Mouse (Mus musculus): Measurements from ENCODE around the gene Slpi.
"Not testable (repeated sequence)": the region's sequence is repeated elsewhere in the genome, so short reads cannot be mapped to it uniquely, and the experiment has no call there.

Gene Slpi

GRCm38 (mm10) chr2:164377478-164378426 is 11.1 kb downstream of the Slpi start:
- DNase-seq (ENCODE audit: low read depth, low spot score) = no peak

DNA sequence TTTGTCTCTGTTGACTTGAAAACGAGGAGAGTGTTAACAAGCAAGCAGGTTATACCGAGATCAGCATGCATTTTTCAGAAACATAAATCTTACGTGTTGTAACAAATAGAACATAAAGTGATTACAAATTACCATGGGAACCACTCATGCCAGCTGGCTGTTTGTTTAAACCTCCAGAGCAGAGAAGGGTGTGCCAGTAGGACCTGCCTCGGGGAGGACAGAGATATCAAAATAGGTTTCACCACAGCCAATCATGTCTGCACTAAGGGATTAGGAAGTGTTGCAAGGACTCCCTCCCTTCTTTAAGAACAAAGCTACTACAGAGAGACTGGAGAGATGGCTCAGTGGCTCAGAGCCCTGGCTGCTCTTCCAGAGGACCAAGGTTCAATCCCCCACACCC is 15.7 kb downstream of the Slpi start:
- DNase-seq (ENCODE audit: low read depth, low spot score) = no peak

GRCm38 (mm10) chr2:164372408-164373053 is 16.4 kb downstream of the Slpi start:
- DNase-seq (ENCODE audit: low read depth, low spot score) = no peak

DNA sequence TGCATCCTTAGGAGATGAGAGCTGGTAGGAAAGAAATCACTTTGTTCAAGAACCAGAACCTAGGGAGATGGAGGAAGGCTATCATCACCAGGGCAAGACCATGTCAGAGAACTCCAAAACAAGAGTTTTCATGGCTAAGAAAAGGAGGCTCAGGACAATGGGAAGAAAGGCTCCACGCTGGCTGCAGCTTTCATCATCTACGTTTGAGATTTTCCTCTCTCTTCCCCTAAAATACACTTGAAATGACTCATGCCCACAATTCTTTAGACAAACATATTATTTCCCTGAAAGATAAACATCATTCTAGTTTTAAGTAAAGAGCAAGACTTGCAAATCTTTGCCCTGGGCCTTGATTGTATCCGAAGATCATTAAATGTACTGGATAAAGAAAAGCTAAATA is 17.5 kb downstream of the Slpi start:
- no peak for DNase-seq (ENCODE audit: low read depth, low spot score)

GRCm38 (mm10) chr2:164368620-164369105 is 20.2 kb downstream of the Slpi start:
- DNase-seq (ENCODE audit: low read depth, low spot score) = no peak

- DNase-seq (ENCODE audit: low read depth, low spot score) = no peak
These were observed 21.9 kb downstream of the Slpi start for GRCm38 (mm10) chr2:164366947-164367346.

GRCm38 (mm10) chr2:164360974-164361657 is 27.8 kb downstream of the Slpi start:
- DNase-seq (ENCODE audit: low read depth, low spot score) = no peak

- no peak for DNase-seq (ENCODE audit: low read depth, low spot score)
These were observed 29.2 kb downstream of the Slpi start for GRCm38 (mm10) chr2:164359668-164360067.

- no peak for DNase-seq (ENCODE audit: low read depth, low spot score)
These were observed 29.9 kb downstream of the Slpi start for GRCm38 (mm10) chr2:164359031-164359430.

DNA sequence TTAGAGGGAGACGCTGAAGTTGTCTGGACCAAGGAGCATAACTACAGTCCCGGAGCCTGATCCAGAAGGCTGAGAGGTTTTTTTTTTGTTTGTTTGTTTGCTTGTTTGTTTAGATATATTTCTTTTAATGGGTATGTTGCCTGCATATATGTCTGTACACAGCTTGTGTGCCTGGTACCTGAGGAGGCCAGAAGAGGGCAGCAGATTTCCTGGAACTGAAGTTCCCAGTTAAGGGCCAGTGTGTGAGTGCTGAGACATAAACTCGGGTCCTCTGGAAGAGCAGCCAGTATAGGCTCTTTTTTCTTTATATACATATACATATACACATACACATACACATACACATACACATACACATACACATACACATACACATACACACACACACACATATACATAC is 30.5 kb downstream of the Slpi start:
- DNase-seq (ENCODE audit: low read depth, low spot score) = no peak

GRCm38 (mm10) chr2:164356177-164356967 is 32.5 kb downstream of the Slpi start:
- DNase-seq (ENCODE audit: low read depth, low spot score) = no peak

- DNase-seq (ENCODE audit: low read depth, low spot score) = no peak
These were observed 35.5 kb downstream of the Slpi start for GRCm38 (mm10) chr2:164353356-164353755.

- DNase-seq (ENCODE audit: low read depth, low spot score) = no peak
These were observed 36.2 kb downstream of the Slpi start for GRCm38 (mm10) chr2:164352697-164353096.

- no peak for DNase-seq (ENCODE audit: low read depth, low spot score)
These were observed 39.9 kb downstream of the Slpi start for GRCm38 (mm10) chr2:164348980-164349379.

- DNase-seq (ENCODE audit: low read depth, low spot score) = not testable (repeated sequence)
These were observed 41.2 kb downstream of the Slpi start for GRCm38 (mm10) chr2:164347697-164348096.

GRCm38 (mm10) chr2:164343732-164344131 is 45.2 kb downstream of the Slpi start:
- not testable (repeated sequence) for DNase-seq (ENCODE audit: low read depth, low spot score)

DNA sequence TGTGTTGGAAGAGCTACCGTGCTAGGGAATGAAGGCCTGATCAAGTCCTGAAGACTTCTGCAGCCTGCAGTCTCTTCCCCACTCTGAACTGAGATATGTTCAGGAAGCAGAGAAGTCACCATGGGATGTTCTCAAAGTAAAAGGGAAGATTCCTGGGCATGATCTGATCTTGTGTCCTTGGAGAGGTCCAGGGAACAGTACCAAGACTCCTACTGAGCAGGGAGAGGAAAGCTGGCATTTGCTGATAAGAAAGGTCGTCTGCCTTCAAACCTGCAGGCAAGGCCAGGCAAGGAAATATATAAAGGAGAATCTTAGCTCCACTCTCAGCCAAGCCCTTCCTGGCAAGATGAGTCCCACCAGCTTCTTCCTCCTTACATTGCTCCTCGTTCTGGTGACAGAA is 56.5 kb downstream of the Slpi start, which contains the start of gene Svs5:
TSS of gene Svs5 (plus strand) at position 301 of the 400 bp plus-strand sequence.
- not testable (repeated sequence) for DNase-seq (ENCODE audit: low read depth, low spot score)

DNA sequence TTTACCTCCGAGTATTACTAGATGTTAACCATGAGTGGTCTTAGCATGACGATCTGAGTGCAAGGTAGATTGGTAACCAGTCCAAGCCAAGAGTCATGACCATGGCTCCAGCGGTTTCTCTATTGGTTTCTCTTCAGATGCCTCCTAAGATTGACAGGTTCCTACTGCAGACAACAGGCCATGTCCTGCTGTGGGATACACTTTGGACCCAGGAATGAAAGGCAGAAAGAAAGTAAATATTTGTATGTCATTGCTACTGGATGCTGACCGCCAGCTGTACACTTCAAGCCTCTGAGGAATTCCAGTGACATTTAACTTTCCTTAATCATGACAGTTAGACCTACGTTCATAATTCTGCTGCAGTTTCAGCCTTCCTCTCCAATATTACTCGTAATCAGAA is 67.9 kb downstream of the Slpi start:
- DNase-seq (ENCODE audit: low read depth, low spot score) = no peak

DNA sequence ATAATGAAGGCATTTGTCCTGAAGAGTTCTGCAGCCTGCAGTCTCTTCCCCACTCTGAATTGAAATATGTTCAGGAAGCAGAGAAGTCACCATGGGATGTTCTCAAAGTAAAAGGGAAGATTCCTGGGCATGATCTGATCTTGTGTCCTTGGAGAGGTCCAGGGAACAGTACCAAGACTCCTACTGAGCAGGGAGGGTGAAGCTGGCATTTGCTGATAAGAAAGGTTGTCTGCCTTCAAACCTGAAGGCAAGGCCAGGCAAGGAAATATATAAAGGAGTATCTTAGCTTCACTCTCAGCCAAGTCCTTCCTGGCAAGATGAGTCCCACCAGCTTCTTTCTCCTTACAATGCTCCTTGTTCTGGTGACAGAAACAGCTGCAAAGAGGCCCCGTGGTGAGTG is 72.4 kb downstream of the Slpi start, which contains the start of gene Svs6:
TSS of gene Svs6 (plus strand) at position 301 of the 400 bp plus-strand sequence.
- DNase-seq (ENCODE audit: low read depth, low spot score) = not testable (repeated sequence)

DNA sequence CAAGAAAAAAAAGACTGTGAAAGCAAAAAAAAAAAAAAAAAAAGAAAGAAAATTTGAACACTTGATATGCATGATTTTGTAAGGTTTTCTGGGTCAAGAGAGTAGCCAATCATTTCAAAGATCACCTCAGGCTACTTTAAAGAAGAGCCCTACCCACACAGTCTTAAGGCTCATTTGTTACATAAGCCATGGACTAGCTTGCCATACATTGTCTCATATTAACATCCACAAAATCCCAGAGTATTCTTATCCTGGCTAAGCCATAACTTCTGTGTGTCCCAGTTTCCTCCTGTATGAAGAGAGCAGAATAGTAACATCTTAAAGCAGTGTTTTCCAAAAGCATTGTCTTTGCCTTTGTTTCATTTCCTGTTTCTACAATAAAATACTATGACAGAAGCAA is 73.4 kb downstream of the Slpi start:
- DNase-seq (ENCODE audit: low read depth, low spot score) = not testable (repeated sequence)

DNA sequence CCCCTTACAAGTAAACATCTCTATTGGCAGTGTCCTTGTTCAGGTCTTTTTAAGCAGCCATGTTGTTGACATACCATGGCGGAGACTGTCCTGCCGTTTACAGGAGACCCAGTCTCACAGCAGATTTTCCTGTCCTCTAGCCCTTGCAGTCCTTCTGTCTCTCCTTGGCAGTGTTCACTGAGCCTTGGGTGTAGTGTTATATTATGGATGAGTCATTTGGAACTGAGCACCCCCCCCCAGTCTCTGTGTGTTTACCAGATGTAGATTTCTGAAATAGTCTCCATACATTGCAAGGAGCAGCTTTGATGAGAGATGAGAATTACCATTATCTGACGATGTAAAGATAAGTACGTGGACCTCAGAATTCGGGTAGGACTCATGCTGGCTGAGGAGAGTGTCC is 76.3 kb downstream of the Slpi start:
- no peak for DNase-seq (ENCODE audit: low read depth, low spot score)
